ENCODE assay signal across 21 mouse cellular contexts in the genomic region with DNA sequence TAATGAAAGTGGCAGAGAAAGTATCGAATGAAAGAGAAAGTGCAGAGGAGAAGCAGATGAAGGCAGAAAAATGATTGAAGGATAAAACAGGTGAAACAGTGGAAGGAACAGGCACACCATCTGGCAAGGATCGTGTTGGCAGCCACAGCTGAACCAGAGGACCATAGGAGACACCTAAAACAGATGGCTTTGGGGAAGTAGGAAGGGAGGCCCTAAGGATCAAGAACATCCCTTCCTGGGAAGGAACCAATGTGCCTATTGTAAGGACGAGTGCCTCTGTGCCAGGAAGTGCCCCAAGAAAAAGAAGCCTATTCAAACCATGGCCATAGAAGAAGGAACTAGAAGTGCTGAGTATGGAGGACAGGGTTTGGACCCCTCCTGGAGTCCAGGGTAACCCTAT.
"Had no signal": no experiment of that assay in that cellular context is flagged by ENCODE, and none has a peak within 500 bp of the region (broad histone marks: within the 10 kb centered on the region; RNA-seq: fewer than 3 reads in every experiment).

No protein-coding gene starts in this region.

- DNase-seq: kidney, postnatal 10 days; kidney, postnatal 36 days; layer of hippocampus, postnatal 36 days; left cerebral cortex, postnatal 4 days; liver, postnatal 0 days; lung, embryonic 14.5 days; retina, postnatal 1 day; right cerebral cortex, postnatal 25 days; spleen, adult 18-20 months; thymus, adult 18-20 months; thymus, postnatal 36 days had no signal

- H3K27ac ChIP-seq: limb, embryonic 12.5 days; limb, embryonic 15.5 days; liver, embryonic 14.5 days; macrophage; midbrain, embryonic 12.5 days; midbrain, embryonic 15.5 days; neural tube, embryonic 13.5 days had no signal

- H3K4me1 ChIP-seq: limb, embryonic 12.5 days; limb, embryonic 15.5 days; midbrain, embryonic 12.5 days; midbrain, embryonic 15.5 days; neural tube, embryonic 13.5 days had no signal

- H3K9me3 ChIP-seq: limb, embryonic 12.5 days; limb, embryonic 15.5 days; midbrain, embryonic 12.5 days; midbrain, embryonic 15.5 days; neural tube, embryonic 13.5 days had no signal

- H3K9ac ChIP-seq: limb, embryonic 12.5 days; limb, embryonic 15.5 days; liver, embryonic 14.5 days; liver, postnatal 0 days; lung, embryonic 14.5 days; midbrain, embryonic 12.5 days; midbrain, embryonic 15.5 days; neural tube, embryonic 13.5 days had no signal

- H3K4me3 ChIP-seq: limb, embryonic 12.5 days; limb, embryonic 15.5 days; midbrain, embryonic 12.5 days; midbrain, embryonic 15.5 days; myocyte; neural tube, embryonic 13.5 days had no signal

- H3K27me3 ChIP-seq: limb, embryonic 12.5 days; limb, embryonic 15.5 days; midbrain, embryonic 12.5 days; midbrain, embryonic 15.5 days; neural tube, embryonic 13.5 days had no signal

- H3K36me3 ChIP-seq: limb, embryonic 12.5 days; limb, embryonic 15.5 days; midbrain, embryonic 12.5 days; midbrain, embryonic 15.5 days; neural tube, embryonic 13.5 days had no signal

- ATAC-seq: liver, postnatal 0 days; lung, postnatal 0 days; midbrain, embryonic 15.5 days had no signal

- H3K4me2 ChIP-seq: limb, embryonic 12.5 days; limb, embryonic 15.5 days; liver, embryonic 11.5 days; lung, embryonic 14.5 days; midbrain, embryonic 12.5 days; midbrain, embryonic 15.5 days; neural tube, embryonic 13.5 days had no signal
